Mouse (Mus musculus) monocyte, adult 2 months (primary cell): ENCODE results near the gene Crygn.
"Not testable (repeated sequence)": the region's sequence is repeated elsewhere in the genome, so short reads cannot be mapped to it uniquely, and the experiment has no call there.

Experiments
- DNase-seq, 2 experiments: peaks; one replicate each; pipeline ENCODE4 v3.0.0; 2022; ENCODE audit warnings: low spot score in 2 of 2, low read depth in 1 of 2

Gene Crygn

DNA sequence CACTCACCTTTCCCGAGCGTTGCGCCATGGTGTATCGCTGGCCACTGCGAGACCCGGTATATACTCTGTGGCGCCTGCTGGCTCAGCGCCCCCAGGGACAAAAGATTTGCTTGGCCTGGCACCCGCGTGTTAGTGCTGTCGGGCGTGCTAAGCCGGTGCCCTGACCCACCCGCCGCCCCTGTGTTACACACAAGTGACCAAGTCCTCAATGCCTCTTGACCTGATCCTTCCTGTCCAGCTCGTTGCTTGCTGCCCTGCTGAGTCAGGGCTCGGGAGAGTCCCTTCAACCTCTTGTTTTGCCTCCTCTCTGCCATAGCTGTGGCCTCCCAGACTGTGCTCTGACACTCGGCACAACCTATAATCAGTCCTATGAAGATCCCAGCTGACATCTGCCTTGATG lies at the start of gene Crygn:
Crygn (minus strand) TSS at position 193 of the 400 bp plus-strand sequence.
- no peak for DNase-seq

DNA sequence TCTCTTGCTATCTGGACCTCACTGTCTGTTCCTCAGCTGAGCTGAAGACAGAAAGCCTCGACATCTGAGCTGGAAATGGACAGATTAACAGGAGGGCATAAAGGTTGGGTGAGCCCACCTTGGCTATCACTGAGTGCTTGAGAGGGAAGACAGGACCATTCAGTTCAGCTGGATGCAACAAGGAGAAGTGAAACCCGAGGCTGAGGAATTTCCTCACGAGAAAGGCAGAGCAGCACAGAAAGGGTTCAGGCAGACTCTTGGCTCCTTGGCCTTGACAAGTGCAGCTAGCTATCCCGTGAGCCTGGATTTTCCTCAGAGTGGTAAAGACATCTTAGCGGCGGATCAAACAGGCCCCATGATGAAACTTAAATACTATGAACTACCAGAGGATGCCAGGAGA lies 47.4 kb upstream of the Crygn start:
- no peak for DNase-seq

- DNase-seq, result no peak
Observed at GRCm38 (mm10) chr5:24804661-24805060, 46.9 kb upstream of the Crygn start.

DNA sequence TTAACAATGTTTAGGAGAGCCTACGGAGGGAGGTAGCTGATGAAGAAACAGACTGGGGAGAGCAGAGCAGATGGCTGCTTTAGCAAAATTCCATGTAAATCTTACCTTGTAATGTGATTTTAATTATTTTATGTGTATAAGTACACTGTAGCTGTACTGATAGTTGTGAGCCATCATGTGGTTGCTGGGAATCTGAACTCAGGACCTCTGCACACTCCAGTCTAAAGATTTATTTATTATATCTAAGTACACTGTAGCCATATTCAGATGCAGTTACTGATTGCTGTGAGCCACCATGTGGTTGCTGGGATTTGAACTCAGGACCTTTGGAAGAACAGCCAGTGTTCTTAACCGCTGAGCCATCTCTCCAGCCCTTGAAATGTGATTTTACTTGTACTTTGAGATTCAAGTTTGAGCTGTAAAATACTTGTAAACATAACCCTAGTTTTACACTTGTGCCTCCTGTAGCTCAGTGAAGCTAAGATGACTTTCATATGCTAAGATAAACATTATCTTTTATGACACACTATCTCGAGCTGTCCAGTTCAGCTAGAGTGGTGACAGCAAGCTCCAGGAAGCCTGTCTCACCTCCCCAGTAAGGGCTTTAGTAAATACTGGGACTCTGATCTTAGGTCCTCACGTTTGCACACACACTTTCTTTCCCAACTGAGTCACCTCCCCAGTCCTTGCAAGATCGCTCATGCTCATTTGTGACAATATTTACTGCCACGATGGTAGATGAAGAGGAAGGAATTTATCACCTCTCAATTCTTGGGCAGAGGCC lies 44.2 kb upstream of the Crygn start:
- no peak for DNase-seq

GRCm38 (mm10) chr5:24800416-24800815 lies 42.6 kb upstream of the Crygn start:
- no peak for DNase-seq

DNA sequence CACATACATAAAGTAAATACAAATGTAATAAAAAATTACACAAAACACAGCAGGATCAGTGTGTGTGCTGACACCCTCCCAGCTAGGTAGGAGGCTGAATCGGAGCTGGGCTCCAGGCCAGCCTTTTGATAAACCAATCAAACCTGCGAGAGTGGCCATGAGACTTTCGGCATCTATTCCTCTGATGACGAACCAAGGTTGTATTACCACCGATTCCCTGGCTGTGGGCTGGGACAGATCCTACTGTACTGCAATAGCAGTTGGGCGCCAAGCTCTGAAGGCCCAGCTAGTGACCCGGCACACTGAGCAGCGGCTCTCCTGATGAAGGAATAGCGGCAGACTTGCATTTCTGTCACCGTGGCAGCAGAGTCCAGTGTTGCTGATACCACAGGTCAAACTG lies 40.8 kb upstream of the Crygn start:
- no peak for DNase-seq

GRCm38 (mm10) chr5:24797858-24798257 lies 40.0 kb upstream of the Crygn start:
- DNase-seq, result no peak

GRCm38 (mm10) chr5:24792961-24793360 lies 35.2 kb upstream of the Crygn start:
- no peak for DNase-seq

DNA sequence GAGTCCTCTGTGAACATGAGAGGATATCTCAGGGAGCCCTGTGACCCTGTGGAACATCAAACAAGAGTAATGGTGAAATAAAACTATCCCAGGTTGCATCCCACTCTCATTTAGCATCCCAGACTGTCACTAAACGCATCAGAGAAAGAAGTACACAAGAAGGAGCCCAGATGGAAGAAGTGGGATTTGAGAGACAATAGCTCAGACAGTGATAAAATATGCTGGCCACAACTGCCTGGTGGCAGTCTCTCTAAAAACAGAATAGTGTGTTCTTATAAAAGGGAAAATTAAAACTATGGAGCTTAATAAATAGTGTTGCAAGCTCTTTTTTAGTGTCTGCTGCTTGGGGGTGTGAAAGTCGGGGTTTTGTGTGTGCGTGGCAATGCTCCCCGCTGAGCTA lies 25.1 kb upstream of the Crygn start:
- DNase-seq, result no peak

DNA sequence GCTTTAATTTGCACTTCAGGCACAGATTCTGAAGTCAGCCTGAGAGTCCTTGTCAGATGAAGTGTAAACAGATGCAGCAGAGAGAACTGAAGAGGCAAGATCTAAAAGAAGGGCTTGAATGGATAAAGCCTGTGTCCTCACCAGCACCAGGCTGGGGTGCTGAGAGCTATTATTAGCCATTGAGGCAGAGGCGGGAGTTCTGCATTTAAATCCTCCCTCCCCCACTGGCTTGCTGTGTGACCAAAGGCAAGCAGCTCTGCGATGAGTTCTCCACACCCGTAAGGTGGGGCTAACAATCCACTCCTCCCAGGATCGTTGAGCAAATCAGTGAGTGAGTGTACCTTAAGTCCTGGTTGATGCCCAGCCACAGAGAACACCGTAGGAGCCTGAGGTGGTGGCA lies 23.2 kb upstream of the Crygn start:
- DNase-seq, result no peak

GRCm38 (mm10) chr5:24779881-24780512 lies 22.2 kb upstream of the Crygn start:
- no peak for DNase-seq

- no peak for DNase-seq
Observed at GRCm38 (mm10) chr5:24779321-24779720, 21.5 kb upstream of the Crygn start.

- no peak for DNase-seq
Observed at GRCm38 (mm10) chr5:24778843-24779140, 21.0 kb upstream of the Crygn start.

GRCm38 (mm10) chr5:24778082-24778842 lies 20.5 kb upstream of the Crygn start:
- DNase-seq, result no peak

DNA sequence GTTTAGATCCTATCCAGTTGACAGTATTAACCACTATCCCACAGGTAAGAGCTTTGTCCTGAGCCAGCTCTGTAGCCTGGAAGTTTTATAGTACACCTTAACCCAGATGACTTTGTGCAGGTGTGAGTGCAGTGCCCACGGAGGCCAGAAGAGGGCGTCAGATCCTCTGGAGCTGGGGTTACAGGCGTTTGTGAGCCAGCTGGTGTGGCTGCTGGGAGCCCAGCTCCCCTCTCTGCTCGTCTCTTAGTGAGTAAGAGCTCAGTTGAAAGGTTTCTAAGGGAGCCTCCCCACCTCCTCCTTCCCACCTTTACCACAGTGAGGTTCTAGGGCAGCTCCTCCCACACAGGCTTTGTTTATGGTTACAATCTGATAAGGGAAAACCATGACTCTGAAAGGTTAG lies 18.9 kb upstream of the Crygn start:
- DNase-seq, result no peak

GRCm38 (mm10) chr5:24774549-24774948 lies 16.7 kb upstream of the Crygn start:
- DNase-seq, result not testable (repeated sequence)

DNA sequence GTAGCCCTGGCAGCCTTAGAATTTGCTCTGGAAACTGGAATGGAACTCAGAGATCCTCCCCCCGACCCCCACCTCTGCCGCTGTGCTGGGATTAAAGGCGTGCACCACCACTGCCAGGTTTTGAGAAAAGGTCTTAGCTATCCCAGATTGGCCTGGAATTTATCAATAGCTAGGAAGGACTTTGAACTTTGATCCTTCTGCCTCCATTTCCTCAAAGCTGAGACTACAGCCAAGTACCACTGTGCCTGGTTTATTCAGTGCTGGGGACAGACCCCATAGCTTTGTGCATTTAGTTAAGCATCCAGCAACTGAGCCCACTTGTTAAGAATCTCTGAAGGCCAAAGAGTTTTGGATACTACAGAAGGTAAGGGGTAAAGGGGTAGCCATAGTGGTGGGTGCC lies 877 bp downstream of the Crygn start:
- no peak for DNase-seq

DNA sequence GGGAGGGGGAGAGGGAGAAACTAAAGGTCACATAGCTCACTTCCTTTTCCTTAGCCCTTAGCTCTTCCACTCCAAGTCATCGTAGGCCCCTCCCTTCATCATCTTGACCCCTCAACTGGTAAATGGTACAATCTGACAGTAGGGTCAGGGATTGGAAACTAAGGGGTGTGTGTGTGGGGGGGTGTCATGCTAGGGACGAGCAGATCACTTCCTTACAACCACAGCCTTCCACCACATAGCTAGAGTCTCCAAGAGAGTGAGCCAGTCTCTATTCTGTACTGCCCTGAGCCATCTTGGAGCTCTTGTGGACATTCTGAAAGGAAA lies 5.7 kb downstream of the Crygn start:
- no peak for DNase-seq

- peak in 1 of 2 experiments; percentile 26 for DNase-seq
Observed at GRCm38 (mm10) chr5:24751305-24752174, 6.3 kb downstream of the Crygn start.

- DNase-seq, result peak; percentile 46 to 69
Observed at GRCm38 (mm10) chr5:24750321-24751304, 7.2 kb downstream of the Crygn start.
